Mouse (Mus musculus) kidney, embryonic 16.5 days (tissue): ENCODE data around the gene Aloxe3. TPM values are rescaled to one million over a fixed set of nuclear protein-coding genes. Genes with fewer than 3 reads are reported as not detected.

Experiments used
- ATAC-seq: fragments of 200-750 bp; cut with Nextera tagmentation; 2 replicates; pipeline ENCODE4 v1.8.0; 2017; ENCODE audit warnings: moderate TSS enrichment; ENCODE audit not compliant: low FRiP score, low TSS enrichment
- H3K27ac ChIP-seq: fragments of 300-500 bp; sonication (generic); 2 replicates; pipeline ENCODE4 v1.5.1; 2014; ENCODE audit warnings: low read length
- H3K27me3 ChIP-seq: fragments of 300-500 bp; sonication (generic); 2 replicates; pipeline ENCODE4 v1.6.1; 2014; ENCODE audit warnings: low read length, control low read depth, mixed read lengths; ENCODE audit not compliant: insufficient read depth
- H3K36me3 ChIP-seq: fragments of 300-500 bp; sonication (generic); 2 replicates; pipeline ENCODE4 v1.6.1; 2014; ENCODE audit warnings: low read length, control low read depth, mixed read lengths; ENCODE audit not compliant: insufficient read depth
- H3K4me1 ChIP-seq: fragments of 300-500 bp; sonication (generic); 2 replicates; pipeline ENCODE4 v1.6.1; 2014; ENCODE audit warnings: low read length, control low read depth, mixed read lengths; ENCODE audit not compliant: insufficient read depth
- H3K4me2 ChIP-seq: fragments of 300-500 bp; sonication (generic); replicated peaks from 2 replicates; pipeline ENCODE4 v1.6.1; 2014; ENCODE audit warnings: low read depth, low read length
- H3K4me3 ChIP-seq: fragments of 300-500 bp; sonication (generic); 2 replicates; pipeline ENCODE4 v1.5.1; 2014; ENCODE audit warnings: mild to moderate bottlenecking, low read length
- H3K9ac ChIP-seq: fragments of 300-500 bp; sonication (generic); replicated peaks from 2 replicates; pipeline ENCODE4 v1.6.1; 2014; ENCODE audit warnings: low read length
- H3K9me3 ChIP-seq: fragments of 300-500 bp; sonication (generic); 2 replicates; pipeline ENCODE4 v1.6.1; 2016; ENCODE audit warnings: low read length, control low read depth
- WGBS: fragments of 180-500 bp; shearing (Covaris S2); extraction: QIAGEN DNeasy Blood & Tissue Kit; methylation state at CpG from one replicate; pipeline ENCODE4 v1.1.7; 2014; 5-methylcytosine and 5-hydroxymethylcytosine counted together
- polyA plus RNA-seq: library from polyadenylated mRNA; unstranded; fragments of >200 nt; fragmentation: Nextera tagmentation; extraction: Ambion mirVana; gene quantifications from 2 replicates; pipeline ENCODE4 v1.2.1, GENCODE M21; 2015

The Aloxe3 gene
- polyA plus RNA-seq, 1 experiment from 2014 or later = 0.32 TPM

DNA sequence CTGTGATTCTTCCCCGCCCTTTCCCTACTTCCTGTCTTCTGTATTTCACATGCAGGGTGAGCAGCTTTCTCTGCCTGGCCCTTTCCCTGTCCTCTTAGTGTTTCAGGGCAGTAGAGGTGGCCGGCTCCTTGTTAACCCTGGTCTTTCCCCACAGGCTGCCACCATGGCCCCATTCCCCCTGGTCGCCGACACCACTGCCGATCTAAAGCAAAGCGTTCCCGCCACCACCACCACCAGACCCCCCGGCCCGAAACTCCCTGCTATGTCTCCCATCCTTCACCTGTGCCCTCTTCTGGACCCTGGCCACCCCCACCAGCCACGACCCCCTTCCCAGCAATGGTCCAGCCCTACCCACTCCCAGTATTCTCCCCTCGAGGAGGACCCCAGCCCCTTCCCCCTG lies 19.4 kb upstream of the Aloxe3 start:
- no peak for ATAC-seq
- Histone ChIP-seq H3K4me3 (no peak overlapping the region), H3K9ac (no peak overlapping the region), H3K4me2 (no peak overlapping the region), H3K4me1 (peaks cover 3% of the 10 kb centered on the region; the same call in 1 of the 2 replicates), H3K27ac (no peak overlapping the region), H3K9me3 (no peaks in the 10 kb centered on the region), H3K27me3 (no peaks in the 10 kb centered on the region), H3K36me3 (peaks cover 71% of the 10 kb centered on the region)
- WGBS = 94% methylated on average over 11 of the region's 11 CpGs

DNA sequence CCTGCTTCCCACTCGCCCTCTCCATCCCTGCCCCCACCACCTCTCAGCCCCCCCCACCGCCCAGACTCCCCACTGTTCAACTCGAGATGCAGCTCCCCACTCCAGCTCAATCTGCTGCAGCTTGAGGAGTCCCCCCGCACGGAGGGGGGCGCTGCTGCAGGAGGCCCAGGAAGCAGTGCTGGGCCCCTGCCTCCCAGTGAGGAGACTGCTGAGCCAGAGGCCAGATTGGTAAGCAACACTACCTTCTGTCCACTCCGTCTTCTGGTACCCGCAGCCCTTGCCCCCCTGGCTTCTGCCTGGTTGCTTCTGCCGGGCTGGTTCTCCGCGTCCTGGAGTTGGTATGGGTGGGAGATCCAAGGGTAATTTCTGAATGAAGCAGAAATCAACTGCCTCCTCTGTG lies 18.9 kb upstream of the Aloxe3 start:
- Histone ChIP-seq H3K27ac (no peak overlapping the region), H3K36me3 (peaks cover 65% of the 10 kb centered on the region), H3K4me2 (no peak overlapping the region), H3K4me1 (peaks cover 3% of the 10 kb centered on the region; the same call in 1 of the 2 replicates), H3K27me3 (no peaks in the 10 kb centered on the region), H3K9ac (no peak overlapping the region), H3K4me3 (no peak overlapping the region), H3K9me3 (no peaks in the 10 kb centered on the region)
- no peak for ATAC-seq
- WGBS = 90% methylated on average over 11 of the region's 11 CpGs

DNA sequence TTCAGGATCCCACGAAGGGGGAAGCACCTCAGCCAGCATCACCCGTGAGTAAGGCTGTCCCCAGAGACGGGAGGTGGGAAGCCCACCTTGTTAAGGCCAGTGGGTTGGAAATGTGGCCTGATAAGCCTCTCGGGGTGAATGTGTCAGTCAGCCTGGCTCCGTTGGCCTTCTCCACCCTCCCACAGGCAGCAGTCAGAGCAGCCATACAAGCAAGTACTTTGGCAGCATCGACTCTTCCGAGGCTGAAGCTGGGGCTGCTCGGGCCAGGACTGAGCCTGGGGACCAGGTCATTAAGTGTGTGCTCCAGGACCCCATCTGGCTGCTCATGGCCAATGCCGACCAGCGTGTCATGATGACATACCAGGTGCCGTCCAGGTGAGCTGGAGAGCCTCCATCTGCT lies 18.0 kb upstream of the Aloxe3 start:
- H3K9me3 ChIP-seq = no peaks in the 10 kb centered on the region
- WGBS = 86% methylated on average over 11 of the region's 11 CpGs
- H3K36me3 ChIP-seq = peaks cover 57% of the 10 kb centered on the region
- no peak overlapping the region for H3K4me2 ChIP-seq
- H3K4me1 ChIP-seq = peaks cover 3% of the 10 kb centered on the region; the same call in 1 of the 2 replicates
- H3K27ac ChIP-seq = no peak overlapping the region
- H3K4me3 ChIP-seq = no peak overlapping the region
- H3K9ac ChIP-seq = no peak overlapping the region
- no peak for ATAC-seq
- H3K27me3 ChIP-seq = no peaks in the 10 kb centered on the region

GRCm38 (mm10) chr11:69108223-69108622 lies 17.5 kb upstream of the Aloxe3 start:
- Histone ChIP-seq H3K9ac (no peak overlapping the region), H3K4me1 (peaks cover 3% of the 10 kb centered on the region; the same call in 1 of the 2 replicates), H3K9me3 (no peaks in the 10 kb centered on the region), H3K27ac (no peak overlapping the region), H3K27me3 (no peaks in the 10 kb centered on the region), H3K36me3 (peaks cover 51% of the 10 kb centered on the region), H3K4me3 (no peak overlapping the region), H3K4me2 (no peak overlapping the region)
- ATAC-seq = no peak
- WGBS = 89% methylated on average over 9 of the region's 9 CpGs

GRCm38 (mm10) chr11:69109032-69109900 lies 16.4 kb upstream of the Aloxe3 start:
- Histone ChIP-seq H3K4me2 (no peak overlapping the region), H3K9me3 (no peaks in the 10 kb centered on the region), H3K9ac (no peak overlapping the region), H3K4me3 (no peak overlapping the region), H3K36me3 (peaks cover 41% of the 10 kb centered on the region), H3K4me1 (peaks cover 3% of the 10 kb centered on the region; the same call in 1 of the 2 replicates), H3K27me3 (no peaks in the 10 kb centered on the region), H3K27ac (no peak overlapping the region)
- no peak for ATAC-seq
- WGBS = 85% methylated on average over 13 of the region's 13 CpGs

GRCm38 (mm10) chr11:69110319-69111046 lies 15.2 kb upstream of the Aloxe3 start:
- peak overlapping the region; percentile 60 for H3K4me2 ChIP-seq
- under 1% methylated on average over 30 of the region's 30 CpGs for WGBS
- H3K27me3 ChIP-seq = no peaks in the 10 kb centered on the region
- no peaks in the 10 kb centered on the region for H3K9me3 ChIP-seq
- H3K27ac ChIP-seq = peak overlapping the region; percentile 46
- H3K4me1 ChIP-seq = peaks cover 3% of the 10 kb centered on the region; the same call in 1 of the 2 replicates
- peak overlapping the region; percentile 51 for H3K4me3 ChIP-seq
- peak overlapping the region; percentile 59 for H3K9ac ChIP-seq
- ATAC-seq = peak; percentile 66; the same call in 1 of the 2 replicates
- peaks cover 29% of the 10 kb centered on the region for H3K36me3 ChIP-seq

DNA sequence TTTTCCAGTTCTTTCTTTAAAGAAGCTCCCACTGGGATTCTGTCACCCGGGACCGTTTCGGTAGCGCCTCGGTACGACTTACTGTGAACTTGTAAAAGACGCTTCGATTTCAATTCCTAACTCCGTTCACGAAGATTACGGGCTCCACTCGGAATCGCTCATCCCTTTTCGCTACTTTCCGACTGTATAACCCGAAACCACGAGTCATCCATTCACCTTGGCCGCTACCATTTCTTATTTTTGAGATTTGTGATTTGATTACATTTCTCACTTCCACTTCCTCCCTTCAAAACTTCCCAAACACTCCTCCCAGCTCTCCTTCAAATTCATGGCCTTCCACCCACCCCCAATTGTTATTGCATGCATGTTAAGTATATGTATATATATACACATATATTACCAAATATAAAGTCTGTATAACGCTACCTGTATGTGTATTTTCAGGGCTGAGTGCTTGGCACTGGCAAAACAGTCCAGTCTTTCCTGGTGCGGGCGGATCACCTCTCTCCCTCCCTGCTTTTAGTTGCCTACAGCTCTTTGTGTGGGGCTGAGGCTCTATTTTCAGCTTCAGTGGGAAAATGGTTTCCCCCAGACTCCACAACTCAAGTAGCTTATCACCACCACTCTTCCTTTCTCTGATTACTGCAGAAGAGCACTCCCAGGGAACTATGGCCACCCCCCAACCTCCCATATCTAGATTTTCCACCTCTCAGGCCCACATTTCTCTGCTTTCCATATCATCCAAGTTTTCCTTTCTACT lies 14.5 kb upstream of the Aloxe3 start:
- WGBS = 3% methylated on average over 21 of the region's 21 CpGs
- H3K4me1 ChIP-seq = peaks cover 3% of the 10 kb centered on the region; the same call in 1 of the 2 replicates
- H3K9me3 ChIP-seq = no peaks in the 10 kb centered on the region
- ATAC-seq = no peak; the same call in 1 of the 2 replicates
- no peak overlapping the region for H3K27ac ChIP-seq
- no peaks in the 10 kb centered on the region for H3K27me3 ChIP-seq
- H3K36me3 ChIP-seq = peaks cover 22% of the 10 kb centered on the region
- peak overlapping the region; percentile 51 for H3K4me3 ChIP-seq
- H3K9ac ChIP-seq = peak overlapping the region; percentile 59
- peak overlapping the region; percentile 60 for H3K4me2 ChIP-seq

DNA sequence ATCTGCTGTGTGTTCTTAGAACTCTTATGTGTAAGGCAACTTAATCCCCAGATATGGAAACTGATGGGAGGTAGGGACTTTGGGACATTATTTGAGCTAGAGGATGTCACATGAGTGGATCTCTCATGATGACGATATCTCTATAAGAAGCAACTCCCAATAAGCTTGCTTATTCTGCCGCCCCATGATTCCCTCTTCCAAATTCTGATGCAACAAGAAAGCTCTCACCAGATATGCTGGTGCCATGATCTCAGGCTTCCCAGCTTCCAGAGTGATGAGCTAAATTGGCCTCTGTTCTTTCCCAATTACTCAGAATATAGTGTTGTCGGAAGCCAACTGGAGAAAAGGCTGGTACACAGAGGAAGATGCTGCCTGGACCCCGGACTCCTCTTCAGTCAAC lies 13.8 kb upstream of the Aloxe3 start:
- H3K4me3 ChIP-seq = no peak overlapping the region
- no peaks in the 10 kb centered on the region for H3K9me3 ChIP-seq
- H3K4me2 ChIP-seq = no peak overlapping the region; the same call in 1 of the 2 replicates
- peaks cover 19% of the 10 kb centered on the region for H3K36me3 ChIP-seq
- ATAC-seq = no peak
- H3K27ac ChIP-seq = no peak overlapping the region
- 55% methylated on average over 4 of the region's 4 CpGs for WGBS
- no peaks in the 10 kb centered on the region for H3K27me3 ChIP-seq
- no peak overlapping the region; the same call in 1 of the 2 replicates for H3K9ac ChIP-seq
- peaks cover 3% of the 10 kb centered on the region; the same call in 1 of the 2 replicates for H3K4me1 ChIP-seq

- H3K4me2 ChIP-seq = no peak overlapping the region
- no peak overlapping the region for H3K9ac ChIP-seq
- peaks cover 12% of the 10 kb centered on the region for H3K4me1 ChIP-seq
- 78% methylated on average over 3 of the region's 3 CpGs for WGBS
- no peak overlapping the region for H3K27ac ChIP-seq
- H3K36me3 ChIP-seq = no peaks in the 10 kb centered on the region
- no peaks in the 10 kb centered on the region for H3K9me3 ChIP-seq
- no peak overlapping the region for H3K4me3 ChIP-seq
- ATAC-seq = no peak
- no peaks in the 10 kb centered on the region for H3K27me3 ChIP-seq
Observed at GRCm38 (mm10) chr11:69114018-69114417, 11.7 kb upstream of the Aloxe3 start.
